Mouse (Mus musculus): ENCODE measurements at regions not wholly inside any gene's neighbourhood (a gene's known extent, or its start where the extent isn't known, plus 50 kb on each side); places are given as distances from the start of the nearest gene placed in this dataset.

DNA sequence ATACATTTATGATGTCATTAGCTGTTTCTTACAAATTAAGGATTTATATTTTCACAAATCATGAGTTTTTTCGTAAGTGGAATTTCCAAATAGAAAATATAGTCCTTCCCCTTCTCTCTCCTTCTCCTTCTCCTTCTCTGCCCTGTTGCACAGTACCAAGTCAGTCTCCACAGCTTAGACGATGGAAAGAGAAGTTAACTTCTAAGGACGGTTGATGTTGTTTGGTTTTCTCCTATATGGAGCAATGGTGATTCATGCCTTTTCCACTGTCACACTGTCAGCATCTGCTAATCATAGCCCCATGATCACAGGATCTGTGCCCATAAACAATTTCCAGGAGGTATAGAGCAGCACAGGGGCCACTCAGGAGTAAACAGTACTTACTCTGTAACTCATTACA lies 131.2 kb upstream of the Prdm1 start:
- TF ChIP-seq CTCF (IDR thresholded peaks at IDR 0.05; ENCODE audit: low read depth) (no peak), EP300 (IDR thresholded peaks at IDR 0.05; ENCODE audit: low read depth) (no peak)
